Mouse (Mus musculus): ENCODE data around the gene Acd. TPM values are rescaled to one million over a fixed set of nuclear protein-coding genes. Genes with fewer than 3 reads are reported as not detected.

Acd gene
- 8.9 TPM for polyA plus RNA-seq (2015; fragmentation: Illumina TruSeq; extraction: RNeasy Lipid Tissue Mini Kit (QIAGEN cat#74804); ENCODE audit: insufficient read depth, low read depth, low replicate concordance)

GRCm38 (mm10) chr8:105700966-105701824 is at the start of gene Acd, which contains the start of gene Pard6a:
Gene Acd, minus strand, starts transcription at chr8:105701102.
Gene Pard6a, plus strand, starts transcription at chr8:105701148.

DNA sequence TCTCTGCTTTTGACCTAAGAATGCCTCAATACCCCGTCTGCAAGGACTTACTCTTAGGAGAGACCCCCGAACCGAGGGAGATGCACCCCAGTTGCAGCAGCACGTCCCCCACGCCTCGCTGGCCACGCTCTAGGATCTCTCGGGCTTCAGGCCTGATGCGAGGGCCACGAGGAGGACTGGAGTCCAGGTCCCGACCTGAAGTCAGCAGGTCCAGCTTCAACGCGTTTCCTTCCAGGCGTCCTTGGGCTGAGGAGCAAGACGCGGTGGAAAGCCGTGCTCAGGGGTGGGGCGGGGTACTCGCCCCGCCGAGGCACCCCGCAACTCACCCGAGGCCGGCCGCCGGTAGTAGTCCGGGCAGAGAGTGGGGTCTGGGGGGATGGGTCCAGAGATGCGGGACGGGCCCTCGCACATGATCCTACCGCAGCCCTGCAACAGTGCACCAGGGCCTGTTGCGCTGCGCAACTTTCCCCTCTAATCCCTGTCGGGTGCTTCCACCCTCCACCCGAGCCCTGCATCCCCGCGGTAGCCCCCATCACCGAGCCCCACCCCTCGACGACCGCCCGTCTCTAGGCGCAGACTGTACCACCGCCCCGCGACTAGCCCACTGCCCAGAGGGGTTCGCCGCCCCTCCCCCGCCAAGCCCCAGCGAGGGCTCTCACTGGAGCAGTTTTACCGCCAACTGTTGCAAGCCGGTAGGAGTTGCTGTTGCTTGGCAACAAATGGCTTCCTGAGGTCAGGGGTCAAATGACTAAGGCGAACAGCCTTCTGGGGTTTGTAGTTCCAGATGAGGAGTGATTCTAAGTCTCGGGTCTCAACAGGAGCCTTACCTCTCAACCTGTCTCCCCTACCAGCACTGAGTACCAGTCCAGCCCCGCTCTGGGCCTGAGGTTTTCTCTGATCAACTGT is 6.8 kb upstream of the Acd start, which contains the start of the genes 4933405L10Rik and Enkd1:
Gene 4933405L10Rik (plus strand): TSS at position 158 of the 906 bp plus-strand sequence.
Gene Enkd1 (minus strand): TSS at position 713 of the 906 bp plus-strand sequence.

DNA sequence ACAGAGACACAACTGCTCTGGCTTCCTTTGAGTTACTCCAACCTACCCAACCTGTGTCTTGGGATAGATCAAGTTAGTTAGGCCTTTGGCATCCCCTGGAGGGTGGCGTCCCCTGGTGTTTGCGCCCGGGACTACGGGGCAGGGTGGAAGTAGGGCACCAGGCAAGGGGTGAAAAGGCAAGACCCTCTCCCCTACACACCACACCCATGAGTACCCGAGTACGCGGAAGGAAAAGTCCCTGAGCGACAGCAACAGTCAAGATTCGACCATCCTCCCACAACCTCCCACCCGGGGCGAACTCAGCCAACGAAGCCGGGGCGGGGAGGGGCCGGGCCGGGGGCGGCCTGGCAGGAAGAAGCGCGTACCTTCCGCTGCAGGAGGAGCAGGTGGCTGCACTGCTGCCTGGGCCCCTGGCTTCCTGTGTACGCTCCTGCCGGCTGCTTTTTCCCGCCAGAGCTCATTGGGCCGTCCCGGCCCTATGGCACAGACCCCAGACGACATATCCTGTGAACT is 15.1 kb downstream of the Acd start, which contains the start of gene Carmil2:
Gene Carmil2 (plus strand): TSS at position 479 of the 513 bp plus-strand sequence.

Other genes starting within 250 kb of the Acd start
- 31.3 TPM for gene Tppp3, start 229.6 kb downstream of the Acd start, polyA plus RNA-seq (2015; fragmentation: Illumina TruSeq; extraction: RNeasy Lipid Tissue Mini Kit (QIAGEN cat#74804); ENCODE audit: insufficient read depth, low read depth, low replicate concordance)
- gene Zdhhc1, start 204.2 kb downstream of the Acd start, polyA plus RNA-seq (2015; fragmentation: Illumina TruSeq; extraction: RNeasy Lipid Tissue Mini Kit (QIAGEN cat#74804); ENCODE audit: insufficient read depth, low read depth, low replicate concordance), result 13.1 TPM
- not detected for gene Hsd11b2, start 182.3 kb downstream of the Acd start, polyA plus RNA-seq (2015; fragmentation: Illumina TruSeq; extraction: RNeasy Lipid Tissue Mini Kit (QIAGEN cat#74804); ENCODE audit: insufficient read depth, low read depth, low replicate concordance)
- gene Atp6v0d1, start 135.1 kb downstream of the Acd start, polyA plus RNA-seq (2015; fragmentation: Illumina TruSeq; extraction: RNeasy Lipid Tissue Mini Kit (QIAGEN cat#74804); ENCODE audit: insufficient read depth, low read depth, low replicate concordance), result 29.8 TPM
- gene Ripor1, start 95.8 kb downstream of the Acd start, polyA plus RNA-seq (2015; fragmentation: Illumina TruSeq; extraction: RNeasy Lipid Tissue Mini Kit (QIAGEN cat#74804); ENCODE audit: insufficient read depth, low read depth, low replicate concordance), result 13.9 TPM
- 10.2 TPM for gene Ctcf, start 64.5 kb downstream of the Acd start, polyA plus RNA-seq (2015; fragmentation: Illumina TruSeq; extraction: RNeasy Lipid Tissue Mini Kit (QIAGEN cat#74804); ENCODE audit: insufficient read depth, low read depth, low replicate concordance)
- not detected for gene Agrp, start 63.7 kb downstream of the Acd start, polyA plus RNA-seq (2015; fragmentation: Illumina TruSeq; extraction: RNeasy Lipid Tissue Mini Kit (QIAGEN cat#74804); ENCODE audit: insufficient read depth, low read depth, low replicate concordance)
- gene Carmil2, start 14.8 kb downstream of the Acd start, polyA plus RNA-seq (2015; fragmentation: Illumina TruSeq; extraction: RNeasy Lipid Tissue Mini Kit (QIAGEN cat#74804); ENCODE audit: insufficient read depth, low read depth, low replicate concordance), result 0.61 TPM
- 1.4 TPM for gene Pard6a, start within 50 bp of the Acd start, polyA plus RNA-seq (2015; fragmentation: Illumina TruSeq; extraction: RNeasy Lipid Tissue Mini Kit (QIAGEN cat#74804); ENCODE audit: insufficient read depth, low read depth, low replicate concordance)
- gene 4933405L10Rik, start 6.6 kb upstream of the Acd start, polyA plus RNA-seq (2015; fragmentation: Illumina TruSeq; extraction: RNeasy Lipid Tissue Mini Kit (QIAGEN cat#74804); ENCODE audit: insufficient read depth, low read depth, low replicate concordance), result not detected
- gene Enkd1, start 7.1 kb upstream of the Acd start, polyA plus RNA-seq (2015; fragmentation: Illumina TruSeq; extraction: RNeasy Lipid Tissue Mini Kit (QIAGEN cat#74804); ENCODE audit: insufficient read depth, low read depth, low replicate concordance), result 1.6 TPM
- 3.7 TPM for gene Gfod2, start 57.6 kb upstream of the Acd start, polyA plus RNA-seq (2015; fragmentation: Illumina TruSeq; extraction: RNeasy Lipid Tissue Mini Kit (QIAGEN cat#74804); ENCODE audit: insufficient read depth, low read depth, low replicate concordance)
- gene Ranbp10, start 126.2 kb upstream of the Acd start, polyA plus RNA-seq (2015; fragmentation: Illumina TruSeq; extraction: RNeasy Lipid Tissue Mini Kit (QIAGEN cat#74804); ENCODE audit: insufficient read depth, low read depth, low replicate concordance), result 5.2 TPM
- not detected for gene Tsnaxip1, start 126.6 kb upstream of the Acd start, polyA plus RNA-seq (2015; fragmentation: Illumina TruSeq; extraction: RNeasy Lipid Tissue Mini Kit (QIAGEN cat#74804); ENCODE audit: insufficient read depth, low read depth, low replicate concordance)
- gene Cenpt, start 152.2 kb upstream of the Acd start, polyA plus RNA-seq (2015; fragmentation: Illumina TruSeq; extraction: RNeasy Lipid Tissue Mini Kit (QIAGEN cat#74804); ENCODE audit: insufficient read depth, low read depth, low replicate concordance), result 3.4 TPM
- gene Thap11, start 154.0 kb upstream of the Acd start, polyA plus RNA-seq (2015; fragmentation: Illumina TruSeq; extraction: RNeasy Lipid Tissue Mini Kit (QIAGEN cat#74804); ENCODE audit: insufficient read depth, low read depth, low replicate concordance), result 7.8 TPM
- gene Nutf2, start 159.5 kb upstream of the Acd start, polyA plus RNA-seq (2015; fragmentation: Illumina TruSeq; extraction: RNeasy Lipid Tissue Mini Kit (QIAGEN cat#74804); ENCODE audit: insufficient read depth, low read depth, low replicate concordance), result 16.2 TPM
- 16.1 TPM for gene Edc4, start 179.8 kb upstream of the Acd start, polyA plus RNA-seq (2015; fragmentation: Illumina TruSeq; extraction: RNeasy Lipid Tissue Mini Kit (QIAGEN cat#74804); ENCODE audit: insufficient read depth, low read depth, low replicate concordance)
- gene Nrn1l, start 192.5 kb upstream of the Acd start, polyA plus RNA-seq (2015; fragmentation: Illumina TruSeq; extraction: RNeasy Lipid Tissue Mini Kit (QIAGEN cat#74804); ENCODE audit: insufficient read depth, low read depth, low replicate concordance), result not detected
- 3.8 TPM for gene Pskh1, start 199.3 kb upstream of the Acd start, polyA plus RNA-seq (2015; fragmentation: Illumina TruSeq; extraction: RNeasy Lipid Tissue Mini Kit (QIAGEN cat#74804); ENCODE audit: insufficient read depth, low read depth, low replicate concordance)
- gene Ctrl, start 232.8 kb upstream of the Acd start, polyA plus RNA-seq (2015; fragmentation: Illumina TruSeq; extraction: RNeasy Lipid Tissue Mini Kit (QIAGEN cat#74804); ENCODE audit: insufficient read depth, low read depth, low replicate concordance), result 23,700 TPM
- gene Psmb10, start 237.3 kb upstream of the Acd start, polyA plus RNA-seq (2015; fragmentation: Illumina TruSeq; extraction: RNeasy Lipid Tissue Mini Kit (QIAGEN cat#74804); ENCODE audit: insufficient read depth, low read depth, low replicate concordance), result 298 TPM
- gene Lcat, start 242.3 kb upstream of the Acd start, polyA plus RNA-seq (2015; fragmentation: Illumina TruSeq; extraction: RNeasy Lipid Tissue Mini Kit (QIAGEN cat#74804); ENCODE audit: insufficient read depth, low read depth, low replicate concordance), result 6.6 TPM